Mouse (Mus musculus) olfactory bulb, adult 2 months (tissue): ENCODE measurements around the gene Got1.

Experiments used
- CTCF ChIP-seq: fragments of 200-500 bp; IDR thresholded peaks from 2 replicates; pipeline ENCODE4 v1.5.1; 2012; ENCODE audit warnings: low read depth, mild to moderate bottlenecking, low read length, moderate library complexity; ENCODE audit not compliant: insufficient read depth
- POLR2A ChIP-seq: fragments of 200-500 bp; IDR thresholded peaks from 2 replicates; pipeline ENCODE4 v1.6.1; 2012; ENCODE audit warnings: mild to moderate bottlenecking, low read depth, low read length, moderate library complexity; ENCODE audit not compliant: insufficient read depth

- TF ChIP-seq CTCF (no peak), POLR2A (no peak)
Observed at GRCm38 (mm10) chr19:43498874-43499273, 25.5 kb downstream of the Got1 start.
